Mouse (Mus musculus): ENCODE data around the gene Ubap2l. TPM values are rescaled to one million over a fixed set of nuclear protein-coding genes. Genes with fewer than 3 reads are reported as not detected.

Ubap2l gene
- polyA plus RNA-seq, 1 experiment from 2014 or later: 141 TPM

- 27% methylated on average over 3 of the region's 3 CpGs for WGBS
- no peak overlapping the region for H3K4me2 ChIP-seq (ENCODE audit: low read depth, low read length)
- no peaks in the 10 kb centered on the region for H3K9me3 ChIP-seq (replicated peaks; ENCODE audit: control insufficient read depth, low read length)
- no peak overlapping the region for H3K4me3 ChIP-seq (replicated peaks; ENCODE audit: low read length)
- peaks cover 16% of the 10 kb centered on the region for H3K4me1 ChIP-seq (ENCODE audit: control insufficient read depth, insufficient read depth, low read length)
- H3K9ac ChIP-seq (ENCODE audit: low read length): no peak overlapping the region
- no peak overlapping the region for H3K27ac ChIP-seq (ENCODE audit: low read length)
- no peak for ATAC-seq (ENCODE audit: insufficient read depth, low FRiP score)
- H3K36me3 ChIP-seq (ENCODE audit: control insufficient read depth, insufficient read depth, low read length): 0 out of 2 replicates have a peak, but pooled peaks cover 4% of the 10 kb centered on the region
- H3K27me3 ChIP-seq (ENCODE audit: control insufficient read depth, insufficient read depth, low read length): no peaks in the 10 kb centered on the region
These were observed 2.7 kb downstream of the Ubap2l start for GRCm38 (mm10) chr3:90049691-90050090.

- no peak for ATAC-seq (ENCODE audit: insufficient read depth, low FRiP score)
- Histone ChIP-seq H3K9ac (ENCODE audit: low read length) (no peak overlapping the region), H3K9me3 (replicated peaks; ENCODE audit: control insufficient read depth, low read length) (no peaks in the 10 kb centered on the region), H3K36me3 (ENCODE audit: control insufficient read depth, insufficient read depth, low read length) (peaks cover 21% of the 10 kb centered on the region), H3K4me2 (ENCODE audit: low read depth, low read length) (no peak overlapping the region), H3K27ac (ENCODE audit: low read length) (no peak overlapping the region), H3K4me3 (replicated peaks; ENCODE audit: low read length) (no peak overlapping the region), H3K4me1 (ENCODE audit: control insufficient read depth, insufficient read depth, low read length) (no peaks in the 10 kb centered on the region), H3K27me3 (ENCODE audit: control insufficient read depth, insufficient read depth, low read length) (no peaks in the 10 kb centered on the region)
- 100% methylated on average over 1 of the region's 1 CpGs for WGBS
These were observed 16.2 kb downstream of the Ubap2l start for GRCm38 (mm10) chr3:90036263-90036662.

GRCm38 (mm10) chr3:90034653-90035052 lies 17.8 kb downstream of the Ubap2l start:
- Histone ChIP-seq H3K4me3 (replicated peaks; ENCODE audit: low read length) (no peak overlapping the region), H3K4me1 (ENCODE audit: control insufficient read depth, insufficient read depth, low read length) (no peaks in the 10 kb centered on the region), H3K27ac (ENCODE audit: low read length) (no peak overlapping the region), H3K9me3 (replicated peaks; ENCODE audit: control insufficient read depth, low read length) (no peaks in the 10 kb centered on the region), H3K36me3 (ENCODE audit: control insufficient read depth, insufficient read depth, low read length) (peaks cover 19% of the 10 kb centered on the region), H3K27me3 (ENCODE audit: control insufficient read depth, insufficient read depth, low read length) (no peaks in the 10 kb centered on the region), H3K4me2 (ENCODE audit: low read depth, low read length) (no peak overlapping the region), H3K9ac (ENCODE audit: low read length) (no peak overlapping the region)
- ATAC-seq (ENCODE audit: insufficient read depth, low FRiP score): no peak
- 89% methylated on average over 2 of the region's 2 CpGs for WGBS

- H3K4me1 ChIP-seq (ENCODE audit: control insufficient read depth, insufficient read depth, low read length): no peaks in the 10 kb centered on the region
- WGBS: 91% methylated on average over 4 of the region's 4 CpGs
- no peak overlapping the region for H3K9ac ChIP-seq (ENCODE audit: low read length)
- no peak overlapping the region for H3K4me2 ChIP-seq (ENCODE audit: low read depth, low read length)
- ATAC-seq (ENCODE audit: insufficient read depth, low FRiP score): no peak
- H3K4me3 ChIP-seq (replicated peaks; ENCODE audit: low read length): no peak overlapping the region
- no peaks in the 10 kb centered on the region for H3K27me3 ChIP-seq (ENCODE audit: control insufficient read depth, insufficient read depth, low read length)
- H3K9me3 ChIP-seq (replicated peaks; ENCODE audit: control insufficient read depth, low read length): no peaks in the 10 kb centered on the region
- no peak overlapping the region for H3K27ac ChIP-seq (ENCODE audit: low read length)
- H3K36me3 ChIP-seq (ENCODE audit: control insufficient read depth, insufficient read depth, low read length): peaks cover 25% of the 10 kb centered on the region; the same call in 1 of the 2 replicates
These were observed 35.8 kb downstream of the Ubap2l start for GRCm38 (mm10) chr3:90016626-90017025.

- Histone ChIP-seq H3K36me3 (ENCODE audit: control insufficient read depth, insufficient read depth, low read length) (peaks cover 39% of the 10 kb centered on the region), H3K4me2 (ENCODE audit: low read depth, low read length) (no peak overlapping the region), H3K9me3 (replicated peaks; ENCODE audit: control insufficient read depth, low read length) (no peaks in the 10 kb centered on the region), H3K4me1 (ENCODE audit: control insufficient read depth, insufficient read depth, low read length) (no peaks in the 10 kb centered on the region), H3K9ac (ENCODE audit: low read length) (no peak overlapping the region), H3K27ac (ENCODE audit: low read length) (no peak overlapping the region), H3K27me3 (ENCODE audit: control insufficient read depth, insufficient read depth, low read length) (no peaks in the 10 kb centered on the region), H3K4me3 (replicated peaks; ENCODE audit: low read length) (no peak overlapping the region)
- no peak for ATAC-seq (ENCODE audit: insufficient read depth, low FRiP score)
- 67% methylated on average over 2 of the region's 2 CpGs for WGBS
These were observed 42.1 kb downstream of the Ubap2l start for GRCm38 (mm10) chr3:90010291-90010690.

GRCm38 (mm10) chr3:90004091-90004796 lies 48.2 kb downstream of the Ubap2l start:
- Histone ChIP-seq H3K4me3 (replicated peaks; ENCODE audit: low read length) (no peak overlapping the region), H3K27me3 (ENCODE audit: control insufficient read depth, insufficient read depth, low read length) (no peaks in the 10 kb centered on the region), H3K27ac (ENCODE audit: low read length) (no peak overlapping the region), H3K4me2 (ENCODE audit: low read depth, low read length) (no peak overlapping the region), H3K9me3 (replicated peaks; ENCODE audit: control insufficient read depth, low read length) (no peaks in the 10 kb centered on the region), H3K36me3 (ENCODE audit: control insufficient read depth, insufficient read depth, low read length) (peaks cover 32% of the 10 kb centered on the region), H3K9ac (ENCODE audit: low read length) (no peak overlapping the region), H3K4me1 (ENCODE audit: control insufficient read depth, insufficient read depth, low read length) (no peaks in the 10 kb centered on the region)
- WGBS: 32% methylated on average over 3 of the region's 3 CpGs
- no peak for ATAC-seq (ENCODE audit: insufficient read depth, low FRiP score)

- 0 out of 2 replicates have a peak, but pooled peaks cover 12% of the 10 kb centered on the region for H3K36me3 ChIP-seq (ENCODE audit: control insufficient read depth, insufficient read depth, low read length)
- no peak for ATAC-seq (ENCODE audit: insufficient read depth, low FRiP score)
- WGBS: 83% methylated on average over 4 of the region's 4 CpGs
- 0 out of 2 replicates have a peak overlapping the region, but pooled peaks have one; percentile 83 for H3K9ac ChIP-seq (ENCODE audit: low read length)
- peak overlapping the region; percentile 94; the same call in 1 of the 2 replicates for H3K27ac ChIP-seq (ENCODE audit: low read length)
- no peaks in the 10 kb centered on the region for H3K27me3 ChIP-seq (ENCODE audit: control insufficient read depth, insufficient read depth, low read length)
- 0 out of 2 replicates have a peak, but pooled peaks cover 5% of the 10 kb centered on the region for H3K4me1 ChIP-seq (ENCODE audit: control insufficient read depth, insufficient read depth, low read length)
- H3K4me3 ChIP-seq (replicated peaks; ENCODE audit: low read length): no peak overlapping the region
- no peak overlapping the region for H3K4me2 ChIP-seq (ENCODE audit: low read depth, low read length)
- H3K9me3 ChIP-seq (replicated peaks; ENCODE audit: control insufficient read depth, low read length): no peaks in the 10 kb centered on the region
These were observed 52.6 kb downstream of the Ubap2l start for GRCm38 (mm10) chr3:89999830-90000229.

GRCm38 (mm10) chr3:89999090-89999489 lies 53.3 kb downstream of the Ubap2l start:
- H3K4me3 ChIP-seq (replicated peaks; ENCODE audit: low read length): peak overlapping the region; percentile 79
- no peaks in the 10 kb centered on the region for H3K27me3 ChIP-seq (ENCODE audit: control insufficient read depth, insufficient read depth, low read length)
- H3K27ac ChIP-seq (ENCODE audit: low read length): peak overlapping the region; percentile 94
- WGBS: 13% methylated on average over 8 of the region's 8 CpGs
- H3K4me1 ChIP-seq (ENCODE audit: control insufficient read depth, insufficient read depth, low read length): 0 out of 2 replicates have a peak, but pooled peaks cover 5% of the 10 kb centered on the region
- peak overlapping the region; percentile 83 for H3K9ac ChIP-seq (ENCODE audit: low read length)
- no peaks in the 10 kb centered on the region for H3K9me3 ChIP-seq (replicated peaks; ENCODE audit: control insufficient read depth, low read length)
- H3K4me2 ChIP-seq (ENCODE audit: low read depth, low read length): peak overlapping the region; percentile 71
- H3K36me3 ChIP-seq (ENCODE audit: control insufficient read depth, insufficient read depth, low read length): peaks cover 12% of the 10 kb centered on the region; the same call in 1 of the 2 replicates
- ATAC-seq (ENCODE audit: insufficient read depth, low FRiP score): no peak; the same call in 1 of the 2 replicates

GRCm38 (mm10) chr3:89998612-89999054 lies 53.8 kb downstream of the Ubap2l start, which contains the start of gene Hax1:
TSS of gene Hax1 (minus strand) at chr3:89998780.
- peak within 1 kb of the TSS; percentile 94 for H3K27ac ChIP-seq (ENCODE audit: low read length)
- H3K4me2 ChIP-seq (ENCODE audit: low read depth, low read length): peak within 1 kb of the TSS; percentile 91
- peak within 1 kb of the TSS; percentile 79 for H3K4me3 ChIP-seq (replicated peaks; ENCODE audit: low read length)
- peak within 1 kb of the TSS; percentile 83 for H3K9ac ChIP-seq (ENCODE audit: low read length)
- H3K27me3 ChIP-seq (ENCODE audit: control insufficient read depth, insufficient read depth, low read length): no peaks in the 10 kb centered on the region
- H3K36me3 ChIP-seq (ENCODE audit: control insufficient read depth, insufficient read depth, low read length): peaks cover 12% of the 10 kb centered on the region; the same call in 1 of the 2 replicates
- H3K9me3 ChIP-seq (replicated peaks; ENCODE audit: control insufficient read depth, low read length): no peaks in the 10 kb centered on the region
- ATAC-seq (ENCODE audit: insufficient read depth, low FRiP score): peak; percentile 93
- under 1% methylated on average over 26 of the region's 26 CpGs for WGBS
- H3K4me1 ChIP-seq (ENCODE audit: control insufficient read depth, insufficient read depth, low read length): 0 out of 2 replicates have a peak, but pooled peaks cover 5% of the 10 kb centered on the region

All from stomach, embryonic 16.5 days (tissue).